Mouse (Mus musculus) left cerebral cortex, adult 2 months (tissue): Measurements from ENCODE around the gene Zbtb42. TPM values are rescaled to one million over a fixed set of nuclear protein-coding genes. Genes with fewer than 3 reads are reported as not detected.
A peak's percentile ranks its signal among the peaks of the same experiment; 100 is the strongest.

ENCODE experiments used
- DNase-seq, 2 experiments: peaks; one replicate each; pipeline ENCODE4 v3.0.0; 2021 to 2022; ENCODE audit warnings: low spot score in 2 of 2, mixed read lengths in 1 of 2; ENCODE audit errors: extremely low spot score in 1 of 2
- H3K27ac ChIP-seq: fragments of 200-600 bp; 2 replicates; pipeline ENCODE4 v1.8.1; 2022
- H3K4me3 ChIP-seq: fragments of 200-600 bp; 2 replicates; pipeline ENCODE4 v1.8.1; 2022
- CTCF ChIP-seq: fragments of 200-600 bp; IDR thresholded peaks from 2 replicates; pipeline ENCODE4 v1.8.1; 2022; ENCODE audit warnings: antibody characterized with exemption, mild to moderate bottlenecking, moderate library complexity
- intact Hi-C: fragments of 180-260 bp; cut with DNase I; formaldehyde crosslinking; loops from one replicate; pipeline ENCODE4 v1.15.1; 2025
- total RNA-seq, 2 experiments: library from RNA; stranded (reverse); gene quantifications; 2 replicates each; pipeline ENCODE4 v1.2.3; 2021

Gene Zbtb42
- total RNA-seq, 2 experiments from 2014 or later = 1.1 to 1.2 TPM

GRCm38 (mm10) chr12:112644855-112645506, 33.6 kb upstream of the Zbtb42 start:
- intact Hi-C loops = no loop called here
- Histone ChIP-seq H3K27ac (peak overlapping the region; percentile 81), H3K4me3 (peak overlapping the region; percentile 88)
- TF ChIP-seq CTCF = no peak
- peak; percentile 60 for DNase-seq

- intact Hi-C loops = no loop called here
- TF ChIP-seq CTCF = no peak
- Histone ChIP-seq H3K4me3 (no peak overlapping the region), H3K27ac (no peak overlapping the region)
- DNase-seq = no peak
These were observed 32.5 kb upstream of the Zbtb42 start for GRCm38 (mm10) chr12:112646139-112646538.

- TF ChIP-seq CTCF = no peak
- no peak for DNase-seq
- H3K4me3 ChIP-seq = no peak overlapping the region
- intact Hi-C loops = no loop called here
- no peak overlapping the region for H3K27ac ChIP-seq
These were observed 30.5 kb upstream of the Zbtb42 start for GRCm38 (mm10) chr12:112648081-112648480.

GRCm38 (mm10) chr12:112651778-112652439, 26.7 kb upstream of the Zbtb42 start:
- Histone ChIP-seq H3K4me3 (no peak overlapping the region), H3K27ac (no peak overlapping the region)
- TF ChIP-seq CTCF = no peak
- intact Hi-C loops = no loop called here
- DNase-seq = no peak

GRCm38 (mm10) chr12:112653157-112653824, 25.3 kb upstream of the Zbtb42 start:
- no peak overlapping the region for H3K4me3 ChIP-seq
- intact Hi-C loops = loop anchor here (1.0 kb wide), 1 partner anchor 54 kb away; no protein-coding TSS in a partner anchor
- no peak overlapping the region for H3K27ac ChIP-seq
- DNase-seq = peak; percentile 81 to 87
- peak; percentile 94 for TF ChIP-seq CTCF

GRCm38 (mm10) chr12:112654076-112654475, 24.6 kb upstream of the Zbtb42 start:
- intact Hi-C loops = no loop called here
- no peak for DNase-seq
- no peak for TF ChIP-seq CTCF
- H3K4me3 ChIP-seq = no peak overlapping the region
- no peak overlapping the region for H3K27ac ChIP-seq

- no peak for TF ChIP-seq CTCF
- Histone ChIP-seq H3K4me3 (no peak overlapping the region), H3K27ac (no peak overlapping the region)
- no peak for DNase-seq
- intact Hi-C loops = loop anchor here (2.0 kb wide), 1 partner anchor 16 kb away; the partner anchor contains the start of gene Akt1
These were observed 20.0 kb upstream of the Zbtb42 start for GRCm38 (mm10) chr12:112658619-112659018.

- Histone ChIP-seq H3K4me3 (no peak overlapping the region), H3K27ac (no peak overlapping the region)
- intact Hi-C loops = loop anchor here (2.0 kb wide), 1 partner anchor 16 kb away; the partner anchor contains the start of gene Akt1
- peak; percentile 58 to 69 for DNase-seq
- peak; percentile 76 for TF ChIP-seq CTCF
These were observed 19.5 kb upstream of the Zbtb42 start for GRCm38 (mm10) chr12:112659109-112659508.

GRCm38 (mm10) chr12:112660576-112661326, 17.9 kb upstream of the Zbtb42 start:
- no peak overlapping the region for H3K4me3 ChIP-seq
- TF ChIP-seq CTCF = no peak
- no peak overlapping the region for H3K27ac ChIP-seq
- no peak for DNase-seq
- intact Hi-C loops = no loop called here

GRCm38 (mm10) chr12:112661327-112661605, 17.4 kb upstream of the Zbtb42 start:
- no peak overlapping the region for H3K4me3 ChIP-seq
- DNase-seq = no peak
- no peak for TF ChIP-seq CTCF
- H3K27ac ChIP-seq = no peak overlapping the region
- intact Hi-C loops = no loop called here

- Histone ChIP-seq H3K4me3 (no peak overlapping the region), H3K27ac (no peak overlapping the region)
- TF ChIP-seq CTCF = no peak
- intact Hi-C loops = no loop called here
- no peak for DNase-seq
These were observed 16.8 kb upstream of the Zbtb42 start for GRCm38 (mm10) chr12:112661851-112662250.

- intact Hi-C loops = no loop called here
- no peak overlapping the region for H3K4me3 ChIP-seq
- no peak for TF ChIP-seq CTCF
- H3K27ac ChIP-seq = no peak overlapping the region
- DNase-seq = no peak
These were observed 15.3 kb upstream of the Zbtb42 start for GRCm38 (mm10) chr12:112663303-112663702.
